20 mouse cellular contexts compared by ENCODE assay signal in genomic region chr15:17356586-17356985, GRCm38 (mm10).
"Had no signal": no experiment of that assay in that cellular context is flagged by ENCODE, and none has a peak within 500 bp of the region (broad histone marks: within the 10 kb centered on the region; RNA-seq: fewer than 3 reads in every experiment).

No protein-coding gene starts in this region.

- H3K27me3 ChIP-seq: limb, embryonic 13.5 days; liver, embryonic 12.5 days; liver, embryonic 15.5 days; lung, embryonic 15.5 days; megakaryocyte, embryonic 14.5 days; midbrain, embryonic 15.5 days; neural tube, embryonic 13.5 days had no signal

- H3K4me3 ChIP-seq: layer of hippocampus, adult 2 months; limb, embryonic 10.5 days; limb, embryonic 13.5 days; liver, embryonic 12.5 days; liver, embryonic 15.5 days; lung, embryonic 15.5 days; megakaryocyte, embryonic 14.5 days; midbrain, embryonic 15.5 days; myocyte; neural tube, embryonic 13.5 days had no signal

- H3K27ac ChIP-seq: kidney, postnatal 0 days; layer of hippocampus, adult 2 months; limb, embryonic 10.5 days; limb, embryonic 13.5 days; liver, embryonic 12.5 days; liver, embryonic 15.5 days; lung, embryonic 15.5 days; midbrain, embryonic 15.5 days; neural tube, embryonic 13.5 days had no signal

- ATAC-seq: liver, embryonic 12.5 days; midbrain, embryonic 15.5 days had no signal

- DNase-seq: kidney, adult 2 months; kidney, postnatal 25 days; layer of hippocampus, adult 9-11 months; liver; lung, adult 18-20 months; lung, postnatal 10 days; lung, postnatal 36 days; thymus, adult 18-20 months; thymus, postnatal 36 days had no signal

- H3K9me3 ChIP-seq: limb, embryonic 10.5 days; limb, embryonic 13.5 days; liver, embryonic 12.5 days; liver, embryonic 15.5 days; lung, embryonic 15.5 days; megakaryocyte, embryonic 14.5 days; midbrain, embryonic 15.5 days; neural tube, embryonic 13.5 days had no signal

- H3K36me3 ChIP-seq: limb, embryonic 10.5 days; limb, embryonic 13.5 days; liver, embryonic 12.5 days; liver, embryonic 15.5 days; lung, embryonic 15.5 days; midbrain, embryonic 15.5 days; neural tube, embryonic 13.5 days had no signal

- H3K4me2 ChIP-seq: limb, embryonic 13.5 days; liver, embryonic 12.5 days; liver, embryonic 15.5 days; lung, embryonic 15.5 days; midbrain, embryonic 15.5 days; neural tube, embryonic 13.5 days had no signal

- H3K4me1 ChIP-seq: limb, embryonic 10.5 days; limb, embryonic 13.5 days; liver, embryonic 12.5 days; liver, embryonic 15.5 days; lung, embryonic 15.5 days; megakaryocyte, embryonic 14.5 days; midbrain, embryonic 15.5 days; neural tube, embryonic 13.5 days had no signal

- H3K9ac ChIP-seq: limb, embryonic 13.5 days; liver, embryonic 12.5 days; liver, embryonic 15.5 days; lung, embryonic 15.5 days; midbrain, embryonic 15.5 days; neural tube, embryonic 13.5 days had no signal
